Mouse (Mus musculus) lung, postnatal 0 days (tissue): ENCODE results near the gene Sdr42e1. TPM values are rescaled to one million over a fixed set of nuclear protein-coding genes. Genes with fewer than 3 reads are reported as not detected.

Experiments
- ATAC-seq: fragments of 200-750 bp; cut with Nextera tagmentation; 2 replicates; pipeline ENCODE4 v1.8.0; 2017; ENCODE audit warnings: moderate library complexity
- DNase-seq: peaks from one replicate; pipeline ENCODE4 v3.0.0-alpha.2; 2016; ENCODE audit warnings: low spot score
- H3K27ac ChIP-seq: fragments of 300-500 bp; sonication (generic); 2 replicates; pipeline ENCODE4 v1.5.1; 2014; ENCODE audit warnings: antibody characterized with exemption, mild to moderate bottlenecking, low read length, mixed read lengths
- H3K27me3 ChIP-seq: fragments of 300-500 bp; sonication (generic); replicated peaks from 2 replicates; pipeline ENCODE4 v1.6.1; 2014; ENCODE audit warnings: low read length, mixed read lengths; ENCODE audit not compliant: insufficient read depth
- H3K36me3 ChIP-seq: fragments of 300-500 bp; sonication (generic); 2 replicates; pipeline ENCODE4 v1.6.1; 2014; ENCODE audit warnings: low read length, mixed read lengths; ENCODE audit not compliant: insufficient read depth
- H3K4me1 ChIP-seq: fragments of 300-500 bp; sonication (generic); 2 replicates; pipeline ENCODE4 v1.6.1; 2014; ENCODE audit warnings: antibody characterized with exemption, low read depth, low read length, mixed read lengths; ENCODE audit not compliant: insufficient read depth
- H3K4me2 ChIP-seq: fragments of 300-500 bp; sonication (generic); replicated peaks from 2 replicates; pipeline ENCODE4 v1.6.1; 2014; ENCODE audit warnings: low read depth, mild to moderate bottlenecking, low read length, moderate library complexity, mixed read lengths
- H3K4me3 ChIP-seq: fragments of 300-500 bp; sonication (generic); 2 replicates; pipeline ENCODE4 v1.5.1; 2014; ENCODE audit warnings: low read depth, low read length
- H3K9ac ChIP-seq: fragments of 300-500 bp; sonication (generic); replicated peaks from 2 replicates; pipeline ENCODE4 v1.6.1; 2014; ENCODE audit warnings: low read depth, mild to moderate bottlenecking
- H3K9me3 ChIP-seq: fragments of 300-500 bp; sonication (generic); 2 replicates; pipeline ENCODE4 v1.6.1; 2016; ENCODE audit warnings: low read length, mixed read lengths
- CTCF ChIP-seq: IDR thresholded peaks from 2 replicates; pipeline ENCODE4 v1.5.1; 2016; ENCODE audit warnings: antibody characterized with exemption, mild to moderate bottlenecking
- EP300 ChIP-seq: IDR thresholded peaks from 2 replicates; pipeline ENCODE4 v1.6.1; 2016; ENCODE audit warnings: antibody characterized with exemption, mild to moderate bottlenecking, control low read depth
- WGBS: fragments of 180-500 bp; shearing (Covaris S2); extraction: QIAGEN DNeasy Blood & Tissue Kit; methylation state at CpG from one replicate; pipeline ENCODE4 v1.1.7; 2014; 5-methylcytosine and 5-hydroxymethylcytosine counted together
- polyA plus RNA-seq: library from polyadenylated mRNA; unstranded; fragments of >200 nt; fragmentation: Nextera tagmentation; extraction: Ambion mirVana; gene quantifications from 2 replicates; pipeline ENCODE4 v1.2.1, GENCODE M21; 2015

Sdr42e1 gene
- polyA plus RNA-seq, 1 experiment from 2014 or later: 3.4 TPM

- Histone ChIP-seq H3K9ac (no peak overlapping the region), H3K36me3 (no peaks in the 10 kb centered on the region), H3K4me2 (no peak overlapping the region), H3K4me1 (no peaks in the 10 kb centered on the region), H3K4me3 (no peak overlapping the region), H3K27me3 (no peaks in the 10 kb centered on the region), H3K9me3 (no peaks in the 10 kb centered on the region), H3K27ac (no peak overlapping the region)
- no peak for ATAC-seq
- TF ChIP-seq CTCF (no peak), EP300 (no peak)
- no peak for DNase-seq
- WGBS: 75% methylated on average over 3 of the region's 3 CpGs
Observed at GRCm38 (mm10) chr8:117672558-117672957, 931 bp downstream of the Sdr42e1 start.

GRCm38 (mm10) chr8:117670461-117670860, 3.0 kb downstream of the Sdr42e1 start:
- H3K4me1 ChIP-seq: no peaks in the 10 kb centered on the region
- H3K9ac ChIP-seq: no peak overlapping the region
- no peaks in the 10 kb centered on the region for H3K36me3 ChIP-seq
- DNase-seq: no peak
- no peaks in the 10 kb centered on the region for H3K27me3 ChIP-seq
- no peak overlapping the region for H3K4me3 ChIP-seq
- H3K4me2 ChIP-seq: no peak overlapping the region
- no peak for TF ChIP-seq EP300
- TF ChIP-seq CTCF: no peak
- H3K9me3 ChIP-seq: no peaks in the 10 kb centered on the region
- ATAC-seq: no peak
- WGBS: 16% methylated on average over 11 of the region's 11 CpGs
- H3K27ac ChIP-seq: no peak overlapping the region

GRCm38 (mm10) chr8:117667349-117668124, 6.0 kb downstream of the Sdr42e1 start:
- no peak overlapping the region for H3K4me2 ChIP-seq
- ATAC-seq (no peak), DNase-seq (no peak)
- WGBS: 64% methylated on average over 13 of the region's 13 CpGs
- H3K4me1 ChIP-seq: no peaks in the 10 kb centered on the region
- no peak overlapping the region for H3K27ac ChIP-seq
- no peak overlapping the region for H3K9ac ChIP-seq
- H3K9me3 ChIP-seq: no peaks in the 10 kb centered on the region
- no peaks in the 10 kb centered on the region for H3K36me3 ChIP-seq
- H3K4me3 ChIP-seq: no peak overlapping the region
- H3K27me3 ChIP-seq: no peaks in the 10 kb centered on the region
- no peak for TF ChIP-seq CTCF
- no peak for TF ChIP-seq EP300

- Histone ChIP-seq H3K4me1 (no peaks in the 10 kb centered on the region), H3K9ac (no peak overlapping the region), H3K9me3 (no peaks in the 10 kb centered on the region), H3K27me3 (no peaks in the 10 kb centered on the region), H3K4me3 (no peak overlapping the region), H3K4me2 (no peak overlapping the region), H3K36me3 (no peaks in the 10 kb centered on the region), H3K27ac (no peak overlapping the region)
- ATAC-seq (peak; percentile 59), DNase-seq (peak; percentile 39)
- TF ChIP-seq EP300 (no peak), CTCF (no peak)
- WGBS: 15% methylated on average over 11 of the region's 11 CpGs
Observed at GRCm38 (mm10) chr8:117660358-117661031, 13.0 kb downstream of the Sdr42e1 start.

DNA sequence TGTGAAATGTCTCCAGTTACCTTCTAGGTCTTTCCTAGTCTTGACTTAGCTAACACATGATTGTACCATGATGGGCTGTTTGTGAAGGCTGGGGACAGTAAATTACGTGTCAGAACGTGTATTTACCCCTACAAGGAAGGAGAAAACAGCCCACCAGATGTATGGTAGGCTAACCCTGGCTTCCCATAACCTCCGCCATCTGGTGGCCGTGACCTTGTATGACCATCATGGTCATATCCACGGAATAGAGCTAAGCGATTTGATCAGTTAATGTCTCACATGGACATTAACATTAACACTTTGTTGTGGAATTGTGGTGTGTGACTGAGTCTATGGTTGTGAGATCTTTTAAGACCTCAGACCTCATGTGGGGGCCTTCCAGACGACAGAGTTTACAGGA, 14.5 kb downstream of the Sdr42e1 start:
- no peak for DNase-seq
- WGBS: 62% methylated on average over 7 of the region's 7 CpGs

DNA sequence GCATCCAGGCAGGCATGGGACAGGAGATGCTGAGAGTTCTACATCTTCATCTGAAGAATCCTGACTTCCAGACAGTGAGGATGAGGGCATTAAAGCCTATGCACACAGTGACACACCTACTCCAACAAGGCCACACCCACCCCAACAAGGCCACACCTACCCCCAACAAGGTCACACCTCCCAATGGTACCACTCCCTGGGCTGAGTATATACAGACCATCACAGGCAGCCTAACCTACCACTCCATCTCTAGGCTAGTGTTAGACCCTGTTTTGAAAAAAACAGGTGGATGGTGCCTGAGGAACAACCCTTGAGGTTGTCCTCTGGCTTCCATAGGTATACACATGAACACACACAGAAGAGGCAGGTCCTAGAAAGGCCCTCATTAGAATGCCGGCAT, 21.2 kb downstream of the Sdr42e1 start:
- no peak for TF ChIP-seq CTCF
- no peak for TF ChIP-seq EP300
- H3K36me3 ChIP-seq: no peaks in the 10 kb centered on the region
- H3K4me2 ChIP-seq: no peak overlapping the region
- WGBS: 100% methylated on average over 1 of the region's 1 CpGs
- no peaks in the 10 kb centered on the region for H3K9me3 ChIP-seq
- no peaks in the 10 kb centered on the region for H3K27me3 ChIP-seq
- H3K9ac ChIP-seq: no peak overlapping the region
- H3K4me3 ChIP-seq: no peak overlapping the region
- ATAC-seq: no peak
- no peak overlapping the region for H3K27ac ChIP-seq
- H3K4me1 ChIP-seq: no peaks in the 10 kb centered on the region
- DNase-seq: no peak

More for the DNA sequence above, 14.5 kb downstream of the Sdr42e1 start:
- no peak overlapping the region for H3K4me3 ChIP-seq
- H3K9ac ChIP-seq: no peak overlapping the region
- no peak overlapping the region for H3K27ac ChIP-seq
- no peak for ATAC-seq
- no peaks in the 10 kb centered on the region for H3K4me1 ChIP-seq
- no peaks in the 10 kb centered on the region for H3K9me3 ChIP-seq
- TF ChIP-seq CTCF (peak; percentile 41), EP300 (no peak)
- H3K4me2 ChIP-seq: no peak overlapping the region
- no peaks in the 10 kb centered on the region for H3K36me3 ChIP-seq
- no peaks in the 10 kb centered on the region for H3K27me3 ChIP-seq
